In the genomic region with DNA sequence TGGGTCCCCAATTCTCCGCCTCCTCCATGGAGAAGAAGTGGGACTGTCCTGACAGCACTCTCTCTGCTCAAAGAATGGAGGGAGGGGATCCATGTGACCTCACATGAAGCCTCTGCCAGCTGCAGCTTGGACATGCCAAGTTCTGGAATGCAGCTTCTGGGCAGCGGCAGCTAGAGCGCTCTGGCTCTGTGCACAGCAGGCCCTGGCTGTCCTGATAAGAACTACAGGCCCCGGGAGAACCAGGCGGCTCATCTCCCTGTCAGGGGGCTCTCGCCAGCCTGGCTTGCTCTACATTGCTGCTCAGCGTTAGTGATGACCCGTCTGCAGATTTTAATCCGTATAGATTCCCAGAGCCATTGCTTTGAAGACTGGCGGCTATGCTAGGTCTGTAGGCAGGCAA, we compare ENCODE assay signal across 11 mouse cellular contexts. TPM values are rescaled to one million over a fixed set of nuclear protein-coding genes. Genes with fewer than 3 reads are reported as not detected.
DNase-seq lines count a peak whose midpoint lies in the region; ATAC-seq and TF ChIP-seq lines count a peak whose summit lies in the region.
"Had no signal": no experiment of that assay in that cellular context is flagged by ENCODE, and none has a peak within 500 bp of the region (broad histone marks: within the 10 kb centered on the region; RNA-seq: fewer than 3 reads in every experiment).

No protein-coding gene starts in this region.

- 0 out of 2 replicates have a peak, but pooled peaks cover 2% of the 10 kb centered on the region for H3K27me3 ChIP-seq in forebrain, embryonic 16.5 days (replicated peaks; ENCODE audit: control insufficient read depth, insufficient read depth, low read length)
- peaks cover 30% of the 10 kb centered on the region for H3K27me3 ChIP-seq in hindbrain, postnatal 0 days (ENCODE audit: insufficient read depth, low read length)
- H3K27me3 ChIP-seq in kidney, embryonic 14.5 days (ENCODE audit: control insufficient read depth, insufficient read depth, low read length): peaks cover 49% of the 10 kb centered on the region

- peak overlapping the region; percentile 41 for H3K4me2 ChIP-seq in forebrain, embryonic 16.5 days (ENCODE audit: low read length)
- H3K4me2 ChIP-seq in hindbrain, postnatal 0 days (ENCODE audit: low read depth, low read length): no peak overlapping the region
- no peak overlapping the region for H3K4me2 ChIP-seq in kidney, embryonic 14.5 days (replicated peaks; ENCODE audit: low read depth, low read length)
- H3K4me2 ChIP-seq: stomach, embryonic 15.5 days had no signal

- no peak overlapping the region for H3K4me3 ChIP-seq in forebrain, embryonic 16.5 days (replicated peaks; ENCODE audit: low read length)
- no peak overlapping the region for H3K4me3 ChIP-seq in hindbrain, postnatal 0 days (ENCODE audit: low read length)
- H3K4me3 ChIP-seq in kidney, embryonic 14.5 days (ENCODE audit: low read length): no peak overlapping the region
- H3K4me3 ChIP-seq: stomach, embryonic 15.5 days had no signal

- H3K9ac ChIP-seq in forebrain, embryonic 16.5 days (replicated peaks; ENCODE audit: low read depth, low read length): no peak overlapping the region
- no peak overlapping the region for H3K9ac ChIP-seq in hindbrain, postnatal 0 days (replicated peaks; ENCODE audit: low read length)
- no peak overlapping the region for H3K9ac ChIP-seq in kidney, embryonic 14.5 days (ENCODE audit: low read depth, low read length)
- H3K9ac ChIP-seq: stomach, embryonic 15.5 days had no signal

- DNase-seq in heart, adult 18-20 months: peak; percentile 52 to 66
- no peak for DNase-seq in heart, adult 11 months
- DNase-seq in MN1 (ENCODE audit: low spot score): peak; percentile 29
- peak; percentile 59 for DNase-seq in hindbrain, postnatal 0 days (ENCODE audit: low spot score)
- no peak for DNase-seq in cerebellum, postnatal 25 days

- H3K36me3 ChIP-seq in forebrain, embryonic 16.5 days (ENCODE audit: control insufficient read depth, insufficient read depth): no peaks in the 10 kb centered on the region
- no peaks in the 10 kb centered on the region for H3K36me3 ChIP-seq in hindbrain, postnatal 0 days (ENCODE audit: insufficient read depth, low read length)
- no peaks in the 10 kb centered on the region for H3K36me3 ChIP-seq in kidney, embryonic 14.5 days (ENCODE audit: control insufficient read depth, insufficient read depth, low read length)
- H3K36me3 ChIP-seq: stomach, embryonic 15.5 days had no signal

- WGBS in forebrain, embryonic 16.5 days: 11% methylated on average over 10 of the region's 10 CpGs
- 16% methylated on average over 10 of the region's 10 CpGs for WGBS in hindbrain, postnatal 0 days
- 24% methylated on average over 10 of the region's 10 CpGs for WGBS in kidney, embryonic 14.5 days

- peak; percentile 35; the same call in 1 of the 2 replicates for TF ChIP-seq CTCF in hindbrain, postnatal 0 days (IDR thresholded peaks at IDR 0.05; ENCODE audit: low read depth)

- H3K9me3 ChIP-seq in forebrain, embryonic 16.5 days (ENCODE audit: control insufficient read depth, low read length): peaks cover 11% of the 10 kb centered on the region
- no peaks in the 10 kb centered on the region for H3K9me3 ChIP-seq in hindbrain, postnatal 0 days (ENCODE audit: low read length)
- H3K9me3 ChIP-seq in kidney, embryonic 14.5 days (ENCODE audit: control insufficient read depth, low read length): peaks cover 5% of the 10 kb centered on the region; the same call in 1 of the 2 replicates
- H3K9me3 ChIP-seq: stomach, embryonic 15.5 days had no signal

- H3K4me1 ChIP-seq in forebrain, embryonic 16.5 days (replicated peaks; ENCODE audit: control insufficient read depth, insufficient read depth, low read length): peaks cover 27% of the 10 kb centered on the region
- H3K4me1 ChIP-seq in hindbrain, postnatal 0 days (ENCODE audit: insufficient read depth, low read length): peaks cover 7% of the 10 kb centered on the region; the same call in 1 of the 2 replicates
- no peaks in the 10 kb centered on the region for H3K4me1 ChIP-seq in kidney, embryonic 14.5 days (ENCODE audit: control insufficient read depth, insufficient read depth, low read length)
- H3K4me1 ChIP-seq: stomach, embryonic 15.5 days had no signal

- peak overlapping the region; percentile 65 for H3K27ac ChIP-seq in forebrain, embryonic 16.5 days (ENCODE audit: low read length)
- no peak overlapping the region for H3K27ac ChIP-seq in hindbrain, postnatal 0 days
- no peak overlapping the region for H3K27ac ChIP-seq in kidney, embryonic 14.5 days (ENCODE audit: low read depth, low read length)
- H3K27ac ChIP-seq: kidney, postnatal 0 days; stomach, embryonic 15.5 days had no signal

- peak; percentile 6; the same call in 1 of the 2 replicates for ATAC-seq in forebrain, embryonic 16.5 days
- peak; percentile 79 for ATAC-seq in hindbrain, postnatal 0 days
- no peak for ATAC-seq in kidney, embryonic 14.5 days (ENCODE audit: low FRiP score, low TSS enrichment)
- no peak for ATAC-seq in megakaryocyte, adult 5-6 weeks (ENCODE audit: poor library complexity, severe bottlenecking)

RNA-seq across cellular contexts. Expression of a gene that starts 44.6 kb away (rescaled TPM):
- total RNA-seq in heart, adult 18-20 months (2021): under 1 TPM; 0.13 to 0.17 TPM
- 0.32 and 0.39 TPM in 2 replicates for polyA plus RNA-seq in forebrain, embryonic 16.5 days (2015; fragmentation: Nextera tagmentation; extraction: Ambion mirVana)
- total RNA-seq in hindbrain, postnatal 0 days (2014; rRNA removed): 1.6 and 2.0 TPM in 2 replicates
- polyA plus RNA-seq in hindbrain, postnatal 0 days (2015; fragmentation: Nextera tagmentation; extraction: Ambion mirVana): 0.94 and 2.0 TPM in 2 replicates
- polyA plus RNA-seq in kidney, embryonic 14.5 days (2014; fragmentation: Nextera tagmentation; extraction: Ambion mirVana): 0.50 TPM in 1 of 2 replicates, not detected in the other
- total RNA-seq in megakaryocyte, adult 5-6 weeks (2015): 0.09 TPM in 1 of 2 replicates, not detected in the other
- 0.12 and 0.15 TPM in 2 replicates for total RNA-seq in megakaryocyte, adult 5-6 weeks (2017)
- total RNA-seq: CH12.LX had no signal

Comparison
In these comparisons a context has a peak if more than half of its experiments do, and no peak if none do; other contexts are left out.
1. DNase-seq: peak in heart, adult 18-20 months (2 of 2), MN1 (single experiment) and hindbrain, postnatal 0 days (single experiment); none in heart, adult 11 months (single experiment) and cerebellum, postnatal 25 days (0 of 2).
2. ATAC-seq: peak in forebrain, embryonic 16.5 days (single experiment) and hindbrain, postnatal 0 days (single experiment); none in kidney, embryonic 14.5 days (single experiment) and megakaryocyte, adult 5-6 weeks (single experiment).